Comparison of ENCODE assay signal across 35 mouse cellular contexts in the genomic region with DNA sequence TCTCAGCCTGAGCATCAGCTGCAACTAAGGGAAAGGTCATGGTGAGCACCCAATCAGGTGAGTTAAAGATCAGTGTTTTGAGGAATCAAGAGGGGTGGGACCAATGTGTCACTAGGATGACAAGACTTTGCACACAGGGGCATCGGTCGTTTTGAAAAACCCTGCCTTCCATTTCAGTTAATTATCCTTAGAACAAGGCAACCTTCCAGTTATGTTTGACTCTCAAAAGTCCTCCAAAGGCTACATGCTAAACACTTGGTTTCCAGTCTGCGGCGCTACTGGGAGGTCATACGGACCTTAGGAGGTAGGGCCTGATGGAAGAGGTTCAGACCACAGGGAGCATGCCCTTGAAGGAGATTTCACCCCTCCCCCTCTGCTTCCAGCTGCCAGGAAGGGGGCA. TPM values are rescaled to one million over a fixed set of nuclear protein-coding genes. Genes with fewer than 3 reads are reported as not detected.
"Had no signal": no experiment of that assay in that cellular context is flagged by ENCODE, and none has a peak within 500 bp of the region (broad histone marks: within the 10 kb centered on the region; RNA-seq: fewer than 3 reads in every experiment).

No protein-coding gene starts in this region.

RNA-seq across cellular contexts. Expression of gene Acot3, which starts 1.2 kb away (rescaled TPM):
- total RNA-seq: gastrocnemius, adult 2 months; gastrocnemius, postnatal 10 days; gastrocnemius, postnatal 25 days; gastrocnemius, postnatal 4 days; granulocyte monocyte progenitor cell, adult 5-6 weeks; hematopoietic stem cell, adult 5-6 weeks had no signal
- polyA plus RNA-seq: large intestine, adult 2 months; limb, embryonic 15.5 days had no signal

RNA-seq across cellular contexts. Expression of gene Gm49366, which starts 12.0 kb away (rescaled TPM):
- total RNA-seq: gastrocnemius, adult 2 months; gastrocnemius, postnatal 10 days; gastrocnemius, postnatal 25 days; gastrocnemius, postnatal 4 days; granulocyte monocyte progenitor cell, adult 5-6 weeks; heart, adult 2 months; heart, postnatal 14 days; hematopoietic stem cell, adult 5-6 weeks; hindbrain, postnatal 0 days; layer of hippocampus, adult 8-10 months; layer of hippocampus, postnatal 14 days; left cerebral cortex, postnatal 10 days; left cerebral cortex, postnatal 25 days; left cerebral cortex, postnatal 4 days had no signal
- polyA plus RNA-seq: forebrain, embryonic 16.5 days; frontal cortex, adult 2 months; heart, adult 2 months; heart, embryonic 11.5 days; heart, embryonic 13.5 days; heart, embryonic 15.5 days; heart, postnatal 0 days; hindbrain, embryonic 11.5 days; hindbrain, embryonic 13.5 days; hindbrain, embryonic 15.5 days; hindbrain, postnatal 0 days; intestine, embryonic 14.5 days; intestine, embryonic 16.5 days; kidney, embryonic 14.5 days; kidney, embryonic 16.5 days; large intestine, adult 2 months; limb, embryonic 11.5 days; limb, embryonic 13.5 days; limb, embryonic 15.5 days; liver, embryonic 12.5 days; liver, embryonic 14.5 days; liver, embryonic 16.5 days had no signal

RNA-seq across cellular contexts. Expression of gene Acot5, which starts 18.4 kb away (rescaled TPM):
- total RNA-seq: gastrocnemius, postnatal 25 days; granulocyte monocyte progenitor cell, adult 5-6 weeks; heart, adult 2 months; heart, postnatal 36 days; hematopoietic stem cell, adult 5-6 weeks had no signal
- polyA plus RNA-seq: heart, adult 2 months; heart, embryonic 11.5 days; heart, embryonic 13.5 days; heart, embryonic 15.5 days; heart, postnatal 0 days; hindbrain, embryonic 11.5 days; hindbrain, embryonic 13.5 days; intestine, embryonic 14.5 days; kidney, embryonic 14.5 days; kidney, embryonic 16.5 days; limb, embryonic 11.5 days; limb, embryonic 13.5 days; limb, embryonic 15.5 days; liver, embryonic 12.5 days; liver, embryonic 14.5 days; liver, embryonic 16.5 days had no signal
